Mouse (Mus musculus) heart, embryonic 10.5 days (tissue): ENCODE data around the gene Rassf1. TPM values are rescaled to one million over a fixed set of nuclear protein-coding genes. Genes with fewer than 3 reads are reported as not detected.

Experiments
- DNase-seq: peaks from one replicate; pipeline ENCODE4 v3.0.0-alpha.2; 2017; ENCODE audit warnings: low spot score
- H3K27ac ChIP-seq: fragments of 300-500 bp; sonication (generic); 2 replicates; pipeline ENCODE4 v1.5.1; 2016; ENCODE audit warnings: mild to moderate bottlenecking
- H3K27me3 ChIP-seq: fragments of 300-500 bp; sonication (generic); 2 replicates; pipeline ENCODE4 v1.6.1; 2016; ENCODE audit warnings: mild to moderate bottlenecking; ENCODE audit not compliant: poor library complexity, insufficient read depth, severe bottlenecking
- H3K36me3 ChIP-seq: fragments of 300-500 bp; sonication (generic); 2 replicates; pipeline ENCODE4 v1.6.1; 2016; ENCODE audit warnings: mild to moderate bottlenecking, moderate library complexity
- H3K4me1 ChIP-seq: fragments of 300-500 bp; sonication (generic); 2 replicates; pipeline ENCODE4 v1.6.1; 2016; ENCODE audit warnings: mild to moderate bottlenecking
- H3K4me3 ChIP-seq: fragments of 300-500 bp; sonication (generic); 2 replicates; pipeline ENCODE4 v1.5.1; 2016; ENCODE audit warnings: mild to moderate bottlenecking, moderate library complexity
- H3K9me3 ChIP-seq: fragments of 300-500 bp; sonication (generic); 2 replicates; pipeline ENCODE4 v1.6.1; 2016; ENCODE audit warnings: mild to moderate bottlenecking, moderate library complexity
- WGBS: fragments of 180-500 bp; shearing (Covaris S2); methylation state at CpG from one replicate; pipeline ENCODE4 v1.1.7; 2016; 5-methylcytosine and 5-hydroxymethylcytosine counted together
- polyA plus RNA-seq: library from polyadenylated mRNA; unstranded; fragments of >200 nt; fragmentation: Nextera tagmentation; extraction: Ambion mirVana; gene quantifications from 2 replicates; pipeline ENCODE4 v1.2.1, GENCODE M21; 2016

The Rassf1 gene
- 50.5 and 51.7 TPM in 2 replicates for polyA plus RNA-seq

DNA sequence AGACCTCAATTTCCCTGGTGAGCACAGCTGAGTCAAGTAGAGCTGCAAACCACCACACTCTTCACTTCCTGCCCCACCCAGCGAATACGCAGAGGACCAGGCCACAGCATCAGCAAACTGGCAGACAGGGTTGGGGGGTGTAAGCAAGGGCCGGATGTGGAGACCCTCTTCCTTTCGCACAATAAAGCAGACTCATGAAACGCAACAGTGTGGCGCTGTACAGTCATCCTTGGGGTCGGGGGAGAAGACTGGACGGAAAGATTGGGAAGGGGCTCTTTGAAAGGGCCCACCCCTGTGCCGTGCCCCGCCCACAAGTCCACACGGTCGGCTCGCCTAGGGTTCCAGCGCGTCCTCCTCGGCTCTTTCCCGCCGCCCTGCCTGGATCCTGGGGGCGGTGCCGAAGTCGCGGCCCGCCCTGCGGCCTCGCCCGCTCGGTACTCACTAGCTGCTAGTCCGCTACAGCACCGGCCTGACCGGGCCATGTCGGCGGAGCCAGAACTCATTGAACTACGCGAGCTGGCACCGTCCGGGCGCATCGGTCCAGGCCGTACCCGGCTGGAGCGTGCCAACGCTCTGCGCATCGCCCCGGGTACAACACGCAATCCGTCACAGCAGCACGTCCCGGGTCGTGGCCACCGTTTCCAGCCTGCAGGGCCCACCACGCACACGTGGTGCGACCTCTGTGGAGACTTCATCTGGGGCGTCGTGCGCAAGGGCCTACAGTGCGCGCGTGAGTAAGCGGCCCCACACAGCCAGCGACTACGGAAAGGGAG is at the start of gene Rassf1:
Gene Rassf1, plus strand, starts transcription at position 439 of the 773 bp plus-strand sequence.
- DNase-seq, result peak; percentile 88
- Histone ChIP-seq H3K4me1 (peaks cover 73% of the 10 kb centered on the region), H3K4me3 (peak within 1 kb of the TSS; percentile 70), H3K27me3 (peaks cover 53% of the 10 kb centered on the region), H3K9me3 (no peaks in the 10 kb centered on the region), H3K27ac (peak within 1 kb of the TSS; percentile 87), H3K36me3 (peaks cover 2% of the 10 kb centered on the region)
- WGBS, result under 1% methylated on average over 63 of the region's 63 CpGs

DNA sequence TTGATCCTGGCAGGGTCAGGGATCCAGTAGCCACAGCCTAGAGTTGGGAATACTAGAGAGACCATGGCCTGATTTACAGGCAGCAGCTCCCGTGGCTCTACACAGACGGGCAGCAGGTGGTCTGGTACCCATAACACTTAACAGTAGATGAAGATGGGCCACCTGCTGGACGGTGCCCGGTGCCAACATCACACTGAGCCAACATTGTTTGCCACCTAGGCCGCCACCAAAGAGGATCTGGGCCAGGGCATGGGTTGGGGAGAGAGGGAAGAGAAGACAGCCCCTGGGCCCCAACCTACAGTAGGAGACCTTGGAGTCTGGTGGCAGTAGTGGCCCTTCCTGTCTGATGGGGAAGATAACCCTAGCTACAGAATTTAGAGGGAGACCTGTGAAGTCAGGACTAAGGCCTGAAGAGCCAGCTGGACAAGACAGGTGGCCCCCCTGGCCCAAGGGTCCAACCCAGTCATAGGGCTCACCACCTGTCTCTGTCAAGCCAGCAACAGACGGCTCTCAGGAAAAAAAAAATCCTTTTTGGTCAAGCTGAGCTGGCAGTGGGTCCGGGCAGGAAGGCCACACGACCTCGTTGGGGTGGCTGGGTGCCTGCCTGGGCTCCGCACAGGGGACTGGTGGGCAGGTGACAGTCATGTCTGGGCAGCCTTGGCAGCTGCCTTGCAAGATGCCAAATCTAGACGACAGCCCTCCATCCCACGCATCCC is 49.1 kb upstream of the Rassf1 start:
- H3K27me3 ChIP-seq, result no peaks in the 10 kb centered on the region
- 87% methylated on average over 12 of the region's 12 CpGs for WGBS

DNA sequence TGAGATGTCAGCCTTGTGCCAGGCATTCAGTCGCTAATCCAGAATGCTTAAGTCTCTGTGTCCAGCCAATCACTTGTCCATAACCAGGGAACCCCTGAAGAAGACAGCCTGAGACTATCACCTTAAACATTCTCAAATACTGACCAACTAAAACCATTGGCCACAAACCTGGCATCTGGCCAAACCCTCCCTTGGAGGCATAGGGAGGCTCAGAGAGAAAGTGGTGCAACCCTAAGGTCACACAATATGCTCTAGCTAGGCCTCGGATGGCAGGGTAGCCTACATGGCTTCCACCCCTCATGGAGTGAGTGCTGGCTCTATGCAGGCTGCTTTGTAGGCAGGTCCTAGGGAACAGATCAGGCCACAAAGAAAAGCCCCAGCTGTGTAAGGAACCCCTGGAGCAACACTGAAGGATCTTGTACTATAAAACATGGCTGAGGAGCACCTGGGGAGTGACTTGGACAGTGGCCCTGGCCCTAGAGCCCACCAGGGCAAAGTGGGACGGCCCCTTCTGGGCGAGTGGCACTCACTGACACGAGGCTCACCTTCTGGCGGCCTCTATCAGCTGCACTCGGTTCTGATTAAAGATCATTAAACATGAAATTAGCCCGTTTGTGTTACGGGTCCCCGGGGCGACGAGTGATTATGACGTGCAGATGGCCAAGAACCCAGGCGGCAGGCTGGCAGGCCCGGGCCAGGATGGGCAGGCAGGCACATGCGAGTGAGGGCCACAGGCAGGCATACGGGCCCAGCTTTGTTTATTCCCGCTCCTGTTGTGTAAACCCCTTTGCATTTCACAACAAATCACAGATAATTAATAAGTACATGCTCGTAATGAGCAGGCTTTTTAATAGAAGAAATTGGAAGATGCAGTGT is 46.5 kb upstream of the Rassf1 start:
- 81% methylated on average over 19 of the region's 19 CpGs for WGBS
- no peak for DNase-seq
- peaks cover 9% of the 10 kb centered on the region; the same call in 1 of the 2 replicates for H3K27me3 ChIP-seq
- H3K9me3 ChIP-seq, result no peaks in the 10 kb centered on the region
- H3K4me3 ChIP-seq, result no peak overlapping the region
- H3K27ac ChIP-seq, result no peak overlapping the region
- peaks cover 59% of the 10 kb centered on the region for H3K4me1 ChIP-seq
- peaks cover 5% of the 10 kb centered on the region; the same call in 1 of the 2 replicates for H3K36me3 ChIP-seq

More for the DNA sequence above, 49.1 kb upstream of the Rassf1 start:
- no peak overlapping the region for H3K4me3 ChIP-seq
- H3K4me1 ChIP-seq, result peaks cover 49% of the 10 kb centered on the region
- H3K27ac ChIP-seq, result no peak overlapping the region
- DNase-seq, result no peak
- H3K36me3 ChIP-seq, result peaks cover 14% of the 10 kb centered on the region
- no peaks in the 10 kb centered on the region for H3K9me3 ChIP-seq

DNA sequence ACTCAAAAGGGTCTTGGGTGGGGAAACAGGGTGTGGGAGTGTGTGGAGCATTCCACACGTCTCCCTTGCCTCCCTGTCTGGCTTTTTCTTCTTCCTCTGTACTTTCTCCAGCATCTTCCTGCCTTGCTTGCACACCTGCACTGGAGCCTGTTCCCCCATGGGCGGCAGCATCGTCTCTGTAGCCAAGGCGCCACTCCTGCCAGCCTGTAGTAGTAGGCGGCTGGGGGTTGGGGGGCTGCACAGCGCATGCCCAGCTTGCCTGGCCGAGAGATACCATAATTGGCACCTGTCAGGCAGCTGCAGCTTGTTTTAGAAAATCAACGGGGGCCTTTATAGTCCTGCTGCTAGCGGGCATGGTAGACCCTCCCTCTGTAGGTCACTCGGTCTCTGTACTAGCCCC is 43.1 kb upstream of the Rassf1 start:
- Histone ChIP-seq H3K4me1 (peaks cover 64% of the 10 kb centered on the region), H3K36me3 (peaks cover 14% of the 10 kb centered on the region; the same call in 1 of the 2 replicates), H3K27ac (peak overlapping the region; percentile 44; the same call in 1 of the 2 replicates), H3K4me3 (no peak overlapping the region), H3K27me3 (peaks cover 9% of the 10 kb centered on the region; the same call in 1 of the 2 replicates), H3K9me3 (no peaks in the 10 kb centered on the region)
- DNase-seq, result no peak
- WGBS, result 60% methylated on average over 10 of the region's 10 CpGs

DNA sequence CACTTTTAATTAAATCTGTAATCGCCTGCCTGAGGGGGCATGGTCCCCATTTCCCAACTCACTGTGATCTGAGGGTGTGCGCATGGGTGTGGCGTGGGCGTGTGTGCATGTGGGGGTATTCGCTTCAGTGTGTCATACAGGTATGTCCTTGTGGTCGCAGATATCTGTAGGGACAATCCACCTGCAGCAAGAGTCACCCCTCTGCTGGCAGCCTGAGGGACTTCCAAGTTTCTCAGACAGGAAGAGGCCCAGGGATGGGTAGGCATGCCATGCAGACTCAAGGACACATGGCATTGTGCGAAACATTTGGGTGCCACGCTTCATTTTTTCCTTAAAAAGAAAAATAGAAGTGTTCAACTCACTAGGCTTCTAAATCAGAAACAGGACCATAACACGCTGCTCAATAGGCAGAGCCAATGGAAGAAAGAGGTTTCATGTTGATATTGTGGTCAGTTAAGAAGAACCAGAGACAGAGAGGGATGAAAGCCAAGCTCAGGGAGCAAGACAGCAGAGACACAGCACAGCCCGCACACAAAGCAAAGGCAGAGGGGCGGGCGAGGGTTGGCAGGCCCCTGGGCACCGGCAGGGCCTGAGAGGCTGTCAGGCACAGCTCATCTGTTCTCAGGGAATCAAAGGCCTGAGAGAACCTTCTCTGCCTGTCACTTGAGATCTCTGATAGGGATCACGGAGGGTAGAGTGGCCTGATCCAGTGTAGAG is 40.8 kb upstream of the Rassf1 start:
- 80% methylated on average over 14 of the region's 14 CpGs for WGBS
- DNase-seq, result no peak
- Histone ChIP-seq H3K4me3 (no peak overlapping the region), H3K27me3 (peaks cover 9% of the 10 kb centered on the region; the same call in 1 of the 2 replicates), H3K27ac (no peak overlapping the region), H3K36me3 (peaks cover 17% of the 10 kb centered on the region; the same call in 1 of the 2 replicates), H3K9me3 (no peaks in the 10 kb centered on the region), H3K4me1 (peaks cover 52% of the 10 kb centered on the region)

DNA sequence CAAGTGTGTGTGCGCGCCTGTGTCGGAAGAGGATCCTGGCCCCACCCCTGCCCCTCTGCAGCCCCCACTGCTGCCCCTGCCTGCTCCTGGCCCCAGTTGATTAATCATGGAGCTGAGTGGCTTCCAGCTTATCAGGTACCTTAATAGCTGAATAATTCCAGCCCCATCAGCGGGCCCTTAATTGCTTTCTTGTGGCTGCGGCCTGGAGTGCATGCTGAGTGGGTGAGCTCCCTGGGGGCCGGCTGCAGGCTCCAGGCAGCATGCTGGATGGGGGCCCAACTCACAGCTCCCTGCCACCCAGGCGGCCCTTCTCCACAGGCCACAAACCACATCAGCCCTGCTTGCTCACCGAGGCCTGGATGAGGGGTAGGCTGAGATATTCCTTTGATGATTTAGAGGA is 39.9 kb upstream of the Rassf1 start:
- peaks cover 48% of the 10 kb centered on the region for H3K4me1 ChIP-seq
- WGBS, result 56% methylated on average over 8 of the region's 8 CpGs
- H3K4me3 ChIP-seq, result no peak overlapping the region
- no peaks in the 10 kb centered on the region for H3K9me3 ChIP-seq
- H3K36me3 ChIP-seq, result peaks cover 17% of the 10 kb centered on the region; the same call in 1 of the 2 replicates
- DNase-seq, result no peak
- H3K27me3 ChIP-seq, result peaks cover 11% of the 10 kb centered on the region; the same call in 1 of the 2 replicates
- peak overlapping the region; percentile 52; the same call in 1 of the 2 replicates for H3K27ac ChIP-seq

DNA sequence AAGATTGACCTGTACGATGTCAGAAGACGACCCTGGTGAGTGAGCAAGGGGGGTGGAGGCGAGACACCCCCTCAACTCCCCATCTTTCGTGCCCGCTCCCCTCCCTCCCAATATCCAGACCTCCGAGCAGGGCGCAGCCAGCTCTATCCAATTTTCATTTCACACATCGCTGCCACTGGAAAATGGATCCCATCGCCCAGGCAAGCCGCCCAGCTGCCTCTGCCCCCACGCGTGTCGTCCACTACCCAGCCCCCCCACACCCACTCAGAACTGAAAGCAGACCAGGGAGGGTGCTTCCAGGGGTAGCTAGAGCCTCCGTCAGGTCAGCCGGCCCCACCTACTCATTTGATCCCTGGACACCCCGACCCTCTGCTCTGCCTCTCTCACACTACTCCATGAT is 39.0 kb upstream of the Rassf1 start:
- DNase-seq, result no peak
- Histone ChIP-seq H3K36me3 (peaks cover 21% of the 10 kb centered on the region; the same call in 1 of the 2 replicates), H3K9me3 (no peaks in the 10 kb centered on the region), H3K27ac (no peak overlapping the region), H3K4me1 (peaks cover 45% of the 10 kb centered on the region), H3K4me3 (no peak overlapping the region), H3K27me3 (peaks cover 13% of the 10 kb centered on the region; the same call in 1 of the 2 replicates)
- 90% methylated on average over 16 of the region's 16 CpGs for WGBS

DNA sequence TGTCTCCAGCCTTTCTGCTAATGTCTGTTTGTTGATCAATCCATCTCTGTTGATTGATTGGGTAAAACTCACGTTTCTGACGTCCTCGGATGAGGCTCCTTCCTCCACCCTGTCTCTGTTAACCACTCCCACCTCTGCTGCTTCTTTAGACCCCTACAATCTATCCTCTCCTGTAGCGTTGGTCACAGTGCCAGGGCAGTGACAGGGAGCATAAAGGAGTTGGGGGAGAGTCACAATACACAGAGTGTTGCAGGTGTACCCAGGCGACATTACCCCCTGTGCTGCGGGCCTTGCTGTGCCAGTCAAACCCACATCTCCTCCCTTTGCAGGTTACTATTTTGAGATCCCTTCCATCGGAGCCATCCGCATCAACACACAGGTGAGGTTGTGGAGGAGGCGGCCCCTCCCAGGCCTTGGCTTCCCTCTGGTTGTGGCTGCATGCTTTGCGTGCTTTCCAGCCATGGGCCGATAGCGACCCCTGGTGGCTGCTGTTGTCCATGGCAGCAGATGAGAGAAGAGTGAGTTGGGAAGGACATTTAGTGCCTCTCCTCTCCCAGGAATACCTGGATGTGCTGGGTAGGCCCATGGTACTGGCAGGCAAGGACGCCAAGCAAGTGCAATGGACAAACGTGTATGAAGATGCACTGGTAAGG is 36.9 kb upstream of the Rassf1 start:
- no peaks in the 10 kb centered on the region for H3K9me3 ChIP-seq
- H3K27ac ChIP-seq, result no peak overlapping the region
- peaks cover 32% of the 10 kb centered on the region; the same call in 1 of the 2 replicates for H3K36me3 ChIP-seq
- H3K27me3 ChIP-seq, result 0 out of 2 replicates have a peak, but pooled peaks cover 3% of the 10 kb centered on the region
- 20% methylated on average over 14 of the region's 14 CpGs for WGBS
- H3K4me1 ChIP-seq, result peaks cover 37% of the 10 kb centered on the region
- DNase-seq, result peak; percentile 93
- no peak overlapping the region for H3K4me3 ChIP-seq

DNA sequence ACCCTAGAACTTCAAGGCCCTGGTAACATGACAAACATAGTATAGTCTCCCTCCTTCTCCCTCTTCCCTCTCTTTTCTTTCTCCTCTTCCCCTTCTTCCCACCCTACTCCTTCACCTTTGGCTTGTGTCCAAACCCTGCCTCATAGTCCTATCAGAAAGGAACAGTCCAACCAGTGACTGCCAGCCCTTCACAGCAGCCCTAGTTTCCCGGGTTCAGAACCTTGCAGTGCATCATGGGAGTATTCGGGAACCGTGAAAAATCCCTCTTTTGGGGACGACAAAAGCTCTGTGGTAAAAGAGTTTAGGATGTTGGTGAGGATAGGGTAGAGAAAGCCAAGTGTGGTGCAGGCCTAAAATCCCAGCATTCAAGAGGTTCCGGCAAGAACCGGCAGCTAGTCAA is 31.0 kb upstream of the Rassf1 start:
- Histone ChIP-seq H3K9me3 (no peaks in the 10 kb centered on the region), H3K27ac (no peak overlapping the region), H3K27me3 (peaks cover 23% of the 10 kb centered on the region), H3K4me1 (peaks cover 42% of the 10 kb centered on the region), H3K4me3 (no peak overlapping the region), H3K36me3 (peaks cover 42% of the 10 kb centered on the region; the same call in 1 of the 2 replicates)
- DNase-seq, result no peak
- 64% methylated on average over 6 of the region's 6 CpGs for WGBS

DNA sequence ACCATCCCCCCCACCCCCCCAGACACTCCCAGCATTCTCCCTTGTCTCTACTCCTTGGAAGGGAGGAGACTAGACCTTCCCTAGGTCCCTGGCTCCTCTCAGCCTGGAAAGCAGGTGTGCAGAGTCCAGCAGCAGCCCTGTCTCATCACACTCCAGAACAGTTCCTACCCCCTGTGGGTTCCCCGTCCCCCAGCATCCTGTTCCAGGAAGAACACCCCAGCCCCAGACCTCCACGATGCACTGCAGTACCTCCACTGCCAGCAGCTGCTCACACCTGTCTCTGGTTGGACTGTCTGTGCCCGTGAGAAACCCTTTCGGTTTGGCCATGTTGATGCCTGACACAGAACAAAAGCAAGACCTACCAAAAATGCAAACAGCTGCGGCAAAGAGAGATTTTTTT is 30.2 kb upstream of the Rassf1 start:
- Histone ChIP-seq H3K9me3 (no peaks in the 10 kb centered on the region), H3K36me3 (peaks cover 49% of the 10 kb centered on the region), H3K4me3 (no peak overlapping the region), H3K4me1 (peaks cover 44% of the 10 kb centered on the region), H3K27ac (peak overlapping the region; percentile 69; the same call in 1 of the 2 replicates), H3K27me3 (peaks cover 32% of the 10 kb centered on the region)
- 51% methylated on average over 5 of the region's 5 CpGs for WGBS
- DNase-seq, result no peak

DNA sequence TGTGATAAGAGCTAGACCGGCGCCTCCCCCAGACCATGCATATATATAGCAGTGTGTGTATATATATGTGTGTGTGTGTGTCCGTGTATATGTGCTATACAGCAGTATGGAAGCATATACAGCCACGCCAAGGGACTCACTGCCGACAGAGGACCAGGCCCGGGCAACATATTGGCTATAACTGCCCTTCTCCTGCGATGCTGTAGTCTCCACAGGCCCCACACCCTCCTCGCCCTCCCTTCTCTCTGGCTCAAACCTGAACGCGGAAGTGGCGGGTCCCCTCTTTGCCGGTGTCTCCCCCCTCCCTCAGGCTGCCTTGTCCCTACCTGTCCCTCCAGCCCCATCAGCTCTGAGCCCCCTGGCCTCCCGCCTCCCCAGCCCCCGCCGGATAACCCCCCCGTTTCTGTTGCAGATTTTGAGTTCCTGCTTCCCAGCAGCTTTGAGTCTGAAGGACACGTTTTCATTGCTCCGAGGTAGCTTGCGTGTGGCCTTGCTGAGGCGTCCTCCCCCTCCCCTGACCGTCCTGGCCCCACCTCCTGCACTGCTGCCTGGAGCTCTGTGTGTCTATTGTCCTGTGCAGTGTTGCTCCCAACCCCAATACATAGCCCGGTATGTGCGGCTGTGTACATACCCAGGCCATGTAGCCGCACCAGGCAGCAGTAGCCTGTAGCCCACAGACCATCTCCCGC is 29.5 kb upstream of the Rassf1 start:
- Histone ChIP-seq H3K27ac (peak overlapping the region; percentile 80), H3K36me3 (peaks cover 56% of the 10 kb centered on the region), H3K4me1 (peaks cover 51% of the 10 kb centered on the region), H3K4me3 (peak overlapping the region; percentile 43), H3K9me3 (no peaks in the 10 kb centered on the region), H3K27me3 (peaks cover 35% of the 10 kb centered on the region)
- WGBS, result 30% methylated on average over 25 of the region's 25 CpGs
- no peak for DNase-seq
